Mouse (Mus musculus) thymus, adult 2 months (tissue): ENCODE measurements at regions not wholly inside any gene's neighbourhood (a gene's known extent, or its start where the extent isn't known, plus 50 kb on each side); places are given as distances from the start of the nearest gene placed in this dataset.

ENCODE experiments used
- DNase-seq: peaks from one replicate; pipeline ENCODE4 v3.0.0; 2021
- H3K27ac ChIP-seq: fragments of 200-500 bp; 2 replicates; pipeline ENCODE4 v1.5.1; 2012; ENCODE audit warnings: low read length, control low read depth; ENCODE audit not compliant: control insufficient read depth, insufficient read depth
- H3K27me3 ChIP-seq: fragments of 200-500 bp; 2 replicates; pipeline ENCODE4 v1.6.1; 2012; ENCODE audit warnings: mild to moderate bottlenecking, low read length, moderate library complexity, mixed read lengths; ENCODE audit not compliant: control insufficient read depth, insufficient read depth
- H3K36me3 ChIP-seq: fragments of 200-500 bp; 2 replicates; pipeline ENCODE4 v1.6.1; 2012; ENCODE audit warnings: mild to moderate bottlenecking, low read length, moderate library complexity; ENCODE audit not compliant: control insufficient read depth, insufficient read depth
- H3K4me1 ChIP-seq: fragments of 200-500 bp; replicated peaks from 2 replicates; pipeline ENCODE4 v1.6.1; 2012; ENCODE audit warnings: low read length; ENCODE audit not compliant: control insufficient read depth, insufficient read depth
- H3K4me3 ChIP-seq: fragments of 200-500 bp; 2 replicates; pipeline ENCODE4 v1.5.1; 2012; ENCODE audit warnings: mild to moderate bottlenecking, low read length, control low read depth, moderate library complexity; ENCODE audit not compliant: control insufficient read depth, insufficient read depth
- CTCF ChIP-seq: fragments of 200-500 bp; IDR thresholded peaks from 2 replicates; pipeline ENCODE4 v1.5.1; 2012; ENCODE audit warnings: mild to moderate bottlenecking, control low read depth, low read length, moderate library complexity, borderline replicate concordance; ENCODE audit not compliant: control insufficient read depth, poor library complexity, insufficient read depth; ENCODE audit errors: extremely low read depth
- POLR2A ChIP-seq: fragments of 200-500 bp; IDR thresholded peaks from 2 replicates; pipeline ENCODE4 v1.6.1; 2012; ENCODE audit warnings: mild to moderate bottlenecking, low read length, control low read depth, moderate library complexity; ENCODE audit not compliant: control insufficient read depth, poor library complexity, insufficient read depth; ENCODE audit errors: extremely low read depth
- WGBS: fragments of 180-500 bp; shearing (Covaris S2); methylation state at CpG from one replicate; pipeline ENCODE4 v1.1.7; 2018; 5-methylcytosine and 5-hydroxymethylcytosine counted together

DNA sequence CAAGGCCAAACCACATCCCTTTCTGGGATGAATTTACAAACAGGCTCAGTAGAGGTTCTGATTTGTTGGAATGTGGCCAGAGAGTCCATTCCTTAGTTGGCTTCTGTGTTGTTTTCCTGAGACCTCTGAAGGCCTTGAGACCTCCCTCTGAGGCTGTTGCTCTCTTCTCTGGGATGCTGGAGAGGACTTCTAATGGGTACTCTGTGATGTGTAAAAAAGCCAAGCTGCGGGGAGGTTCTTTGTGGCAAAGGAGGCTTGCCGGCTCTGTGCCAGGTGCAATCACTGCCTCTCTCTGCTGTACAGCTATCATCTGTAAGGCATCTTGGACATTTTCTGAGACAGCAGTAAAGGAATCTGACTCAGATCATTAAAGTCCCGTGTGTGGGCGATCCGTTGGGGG lies 192.3 kb downstream of the Gm5447 start:
- Histone ChIP-seq H3K4me3 (no peak overlapping the region), H3K36me3 (no peaks in the 10 kb centered on the region), H3K27me3 (no peaks in the 10 kb centered on the region), H3K27ac (no peak overlapping the region), H3K4me1 (no peaks in the 10 kb centered on the region)
- whole genome bisulfite sequencing: 87% methylated on average over 5 of the region's 5 CpGs
- no peak for DNase-seq
- TF ChIP-seq CTCF (no peak), POLR2A (no peak)

DNA sequence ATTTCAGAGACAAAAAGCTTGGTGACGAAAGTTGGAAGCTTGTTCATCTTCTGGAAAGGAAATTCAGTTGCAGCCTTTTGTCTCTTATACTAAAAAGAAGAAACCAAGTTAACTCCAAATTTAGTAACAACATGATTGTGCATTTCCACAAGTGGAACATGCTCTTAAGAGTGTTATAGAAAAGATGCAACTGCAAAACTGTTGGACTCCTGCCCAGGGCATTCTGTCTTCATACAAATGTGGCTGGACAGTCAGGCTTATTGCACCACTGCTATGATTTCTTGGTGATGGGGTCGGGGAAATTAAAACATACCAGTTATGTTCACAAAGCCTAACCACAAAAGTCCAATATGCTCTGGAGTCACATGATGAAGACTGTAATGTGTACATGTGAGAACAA lies 194.8 kb downstream of the Gm5447 start:
- Histone ChIP-seq H3K4me3 (no peak overlapping the region), H3K36me3 (no peaks in the 10 kb centered on the region), H3K27ac (no peak overlapping the region), H3K27me3 (no peaks in the 10 kb centered on the region), H3K4me1 (no peaks in the 10 kb centered on the region)
- WGBS: 62% methylated on average over 2 of the region's 2 CpGs
- no peak for DNase-seq
- no peak for TF ChIP-seq POLR2A
- TF ChIP-seq CTCF: no peak

DNA sequence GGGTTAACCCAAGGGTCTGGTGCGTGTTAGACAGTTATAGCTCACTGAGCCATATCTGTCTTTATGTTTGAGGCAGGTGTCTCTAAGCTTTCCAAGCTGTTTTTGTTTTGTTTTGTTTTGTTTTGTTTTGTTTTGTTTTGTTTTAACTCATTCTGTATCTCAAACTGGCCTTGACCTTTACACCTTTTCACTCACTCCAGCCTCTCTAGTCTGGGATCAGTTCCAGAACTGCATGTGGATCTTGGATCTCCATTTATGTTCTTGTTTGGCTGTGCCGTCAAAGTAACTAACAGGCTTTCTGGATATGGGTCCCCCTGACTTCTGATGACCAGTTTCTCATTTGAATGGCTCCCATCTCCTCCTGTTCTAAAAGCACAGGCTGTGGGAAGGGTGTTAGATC lies 197.7 kb downstream of the Gm5447 start:
- Histone ChIP-seq H3K27me3 (no peaks in the 10 kb centered on the region), H3K4me1 (no peaks in the 10 kb centered on the region), H3K36me3 (no peaks in the 10 kb centered on the region), H3K4me3 (no peak overlapping the region), H3K27ac (no peak overlapping the region)
- DNase-seq: no peak
- 95% methylated on average over 2 of the region's 2 CpGs for WGBS
- no peak for TF ChIP-seq CTCF
- no peak for TF ChIP-seq POLR2A

DNA sequence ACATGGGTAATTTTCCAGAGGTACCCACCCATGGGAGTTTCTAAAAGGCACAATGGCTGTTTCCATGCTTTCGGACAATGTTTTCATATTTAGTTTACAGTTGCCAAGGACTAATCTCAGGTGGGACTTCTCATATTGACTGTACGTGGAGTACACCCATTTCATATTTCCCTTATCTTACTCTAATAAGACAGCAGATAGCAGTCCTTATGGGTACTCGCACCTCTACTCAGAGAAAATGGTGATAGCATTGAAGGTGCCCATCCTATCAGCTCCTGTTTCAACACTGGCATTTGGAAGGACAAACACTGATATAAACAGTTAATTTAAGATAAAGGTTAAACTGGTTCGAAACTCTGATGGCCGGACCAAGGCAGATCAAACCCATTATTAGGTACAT lies 198.6 kb downstream of the Gm5447 start:
- Histone ChIP-seq H3K4me3 (no peak overlapping the region), H3K27ac (no peak overlapping the region), H3K27me3 (no peaks in the 10 kb centered on the region), H3K4me1 (no peaks in the 10 kb centered on the region), H3K36me3 (no peaks in the 10 kb centered on the region)
- WGBS: 98% methylated on average over 5 of the region's 5 CpGs
- no peak for DNase-seq
- TF ChIP-seq POLR2A (no peak), CTCF (no peak)

DNA sequence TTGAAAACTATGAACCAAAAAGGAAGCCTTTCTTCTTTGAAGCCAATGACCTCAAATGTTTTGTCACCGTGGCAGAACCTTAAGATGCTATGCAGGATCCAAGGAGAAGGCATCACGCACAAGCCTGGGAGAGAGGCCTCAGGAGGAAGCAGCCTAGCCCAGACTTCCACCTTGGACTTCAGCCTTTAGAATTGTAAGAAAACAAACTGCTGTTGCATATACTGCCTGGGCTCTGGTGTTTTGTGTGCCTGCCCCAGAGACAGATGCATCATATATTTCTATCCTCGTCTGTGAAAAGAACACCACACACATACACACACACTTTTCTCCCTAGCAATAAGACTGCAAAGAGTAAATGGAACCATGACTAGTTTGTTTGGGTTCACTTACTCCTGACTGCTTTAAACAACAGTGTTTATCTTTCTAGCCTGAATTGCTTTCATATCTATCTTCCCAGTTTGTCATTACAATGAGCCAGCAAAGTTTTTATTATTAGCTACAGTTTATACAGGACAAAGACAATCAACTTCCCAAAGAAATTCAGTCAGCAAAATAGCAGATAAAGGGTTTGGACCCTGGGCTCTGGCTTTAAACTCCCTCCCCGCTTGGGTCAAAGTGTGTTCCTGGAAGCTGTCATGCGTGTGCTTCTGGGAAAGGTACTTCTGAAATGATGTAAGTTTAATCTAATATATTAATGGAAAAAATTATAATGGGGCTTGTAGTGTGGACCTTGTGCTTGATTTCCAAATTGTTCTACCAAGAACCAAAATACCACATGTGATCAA lies 204.2 kb downstream of the Gm5447 start:
- Histone ChIP-seq H3K36me3 (no peaks in the 10 kb centered on the region), H3K4me3 (no peak overlapping the region), H3K27ac (no peak overlapping the region), H3K4me1 (peaks cover 6% of the 10 kb centered on the region; the same call in 1 of the 2 replicates), H3K27me3 (no peaks in the 10 kb centered on the region)
- no peak for DNase-seq
- 97% methylated on average over 5 of the region's 5 CpGs for WGBS
- no peak for TF ChIP-seq CTCF
- TF ChIP-seq POLR2A: no peak

DNA sequence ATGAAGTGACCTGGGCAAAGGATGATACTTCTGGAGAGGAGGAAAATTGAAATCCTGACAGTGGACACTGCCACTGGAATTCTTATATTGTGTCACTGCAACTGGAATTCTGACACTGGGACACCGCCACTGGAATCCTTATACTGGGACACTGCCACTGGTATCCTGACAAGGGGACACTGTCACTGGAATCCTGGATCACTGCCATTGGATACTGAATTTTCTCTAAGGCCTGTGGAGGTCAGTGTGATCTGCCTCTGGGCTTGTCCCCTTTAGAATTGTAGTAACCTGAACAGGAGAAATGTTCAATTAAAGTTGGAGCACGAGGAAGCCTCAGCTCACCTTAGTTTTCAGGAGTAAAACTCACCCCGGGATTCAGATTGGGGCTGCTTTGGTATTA lies 205.0 kb downstream of the Gm5447 start:
- WGBS: 77% methylated on average over 3 of the region's 3 CpGs
- Histone ChIP-seq H3K4me1 (peaks cover 6% of the 10 kb centered on the region; the same call in 1 of the 2 replicates), H3K36me3 (no peaks in the 10 kb centered on the region), H3K4me3 (no peak overlapping the region), H3K27me3 (no peaks in the 10 kb centered on the region), H3K27ac (no peak overlapping the region)
- DNase-seq: no peak
- no peak for TF ChIP-seq POLR2A
- TF ChIP-seq CTCF: no peak
